Mouse (Mus musculus): Measurements from ENCODE around the gene Mif. TPM values are rescaled to one million over a fixed set of nuclear protein-coding genes. Genes with fewer than 3 reads are reported as not detected.
A peak's percentile ranks its signal among the peaks of the same experiment; 100 is the strongest.
"Not testable (repeated sequence)": the region's sequence is repeated elsewhere in the genome, so short reads cannot be mapped to it uniquely, and the experiment has no call there.

Gene Mif
- total RNA-seq, 2 experiments from 2014 or later, result 439 to 454 TPM

GRCm38 (mm10) chr10:75845306-75845930, 14.6 kb downstream of the Mif start:
- Histone ChIP-seq H3K27ac (no peak overlapping the region), H3K4me3 (no peak overlapping the region)
- TF ChIP-seq CTCF (conservative IDR thresholded peaks at IDR 0.05), result no peak
- no peak for DNase-seq (ENCODE audit: low spot score in 2 of 2)

DNA sequence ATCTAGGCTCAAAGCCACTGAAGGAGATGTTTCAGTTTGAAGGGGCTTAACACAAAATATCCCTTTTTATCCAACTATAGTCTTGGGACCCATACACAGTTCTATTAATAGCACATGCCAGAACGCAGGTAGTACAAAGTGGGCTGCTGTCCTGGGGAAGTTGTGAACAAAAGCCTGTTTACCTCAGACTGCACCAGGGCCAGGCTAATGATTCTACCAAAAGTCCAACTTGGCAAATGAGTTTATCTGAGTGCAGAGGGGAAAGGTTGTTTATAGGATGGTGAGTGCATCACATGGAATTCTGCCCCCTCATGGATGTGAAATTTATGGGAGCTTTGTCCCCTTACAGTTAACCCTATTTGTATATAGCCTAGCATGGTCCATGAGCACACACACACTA, 15.2 kb downstream of the Mif start:
- DNase-seq (ENCODE audit: low spot score in 2 of 2), result no peak
- H3K27ac ChIP-seq, result no peak overlapping the region
- no peak for TF ChIP-seq CTCF (conservative IDR thresholded peaks at IDR 0.05)
- H3K4me3 ChIP-seq, result no peak overlapping the region

DNA sequence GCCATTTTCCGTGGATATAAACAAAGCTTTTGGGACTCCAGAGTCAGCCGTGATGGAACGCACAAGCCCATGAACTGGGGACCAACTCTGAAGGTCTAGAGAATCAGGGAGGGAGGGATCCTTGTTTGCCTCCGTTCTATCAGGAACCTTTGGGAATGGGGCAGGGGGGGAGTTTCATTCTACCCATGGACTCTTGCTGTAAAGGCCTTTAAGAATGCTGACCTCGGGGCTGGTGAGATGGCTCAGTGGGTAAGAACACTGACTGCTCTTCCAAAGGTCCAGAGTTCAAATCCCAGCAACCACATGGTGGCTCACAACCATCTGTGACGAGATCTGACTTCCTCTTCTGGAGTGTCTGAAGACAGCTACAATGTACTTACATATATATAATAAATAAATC, 16.1 kb downstream of the Mif start:
- not testable (repeated sequence) for DNase-seq (ENCODE audit: low spot score in 2 of 2); H3K4me3 ChIP-seq; H3K27ac ChIP-seq

- TF ChIP-seq CTCF (conservative IDR thresholded peaks at IDR 0.05), result no peak
- H3K4me3 ChIP-seq, result no peak overlapping the region
- DNase-seq (ENCODE audit: low spot score in 2 of 2), result no peak
These were observed 20.9 kb downstream of the Mif start for GRCm38 (mm10) chr10:75839092-75839491.

GRCm38 (mm10) chr10:75837248-75837759, 22.7 kb downstream of the Mif start, which contains the start of gene Gstt2:
Gstt2 (minus strand) TSS chr10:75837424.
- peak; percentile 60 for TF ChIP-seq CTCF (conservative IDR thresholded peaks at IDR 0.05)
- peak; percentile 88 to 93 for DNase-seq (ENCODE audit: low spot score in 2 of 2)
- Histone ChIP-seq H3K4me3 (peak within 1 kb of the TSS; percentile 66), H3K27ac (peak within 1 kb of the TSS; percentile 95)

More at GRCm38 (mm10) chr10:75839092-75839491, 20.9 kb downstream of the Mif start:
- H3K27ac ChIP-seq, result no peak overlapping the region

- Histone ChIP-seq H3K27ac (no peak overlapping the region), H3K4me3 (no peak overlapping the region)
- TF ChIP-seq CTCF (conservative IDR thresholded peaks at IDR 0.05), result no peak
- DNase-seq (ENCODE audit: low spot score in 2 of 2), result no peak
These were observed 24.1 kb downstream of the Mif start for GRCm38 (mm10) chr10:75835761-75836531.

DNA sequence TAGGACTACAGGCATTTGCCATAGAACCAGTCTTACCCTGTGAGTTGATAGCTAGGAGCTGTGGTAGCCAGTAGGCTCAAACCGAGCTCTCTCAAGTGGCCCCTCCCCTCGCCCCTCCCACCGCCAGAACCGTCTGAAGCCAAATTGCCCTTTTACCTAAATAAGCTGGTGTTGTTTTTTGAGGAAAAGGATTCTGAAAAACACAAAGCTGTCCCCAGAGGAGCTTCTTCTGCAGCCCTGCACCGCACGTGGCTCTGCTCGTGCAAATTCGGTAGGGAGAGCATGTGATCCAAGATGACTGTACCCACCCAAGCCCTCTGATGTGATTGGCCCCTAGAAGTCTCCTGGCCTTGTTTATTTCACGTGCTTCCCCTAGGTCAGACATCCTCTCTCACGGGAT, 24.7 kb downstream of the Mif start:
- no peak for DNase-seq (ENCODE audit: low spot score in 2 of 2)
- TF ChIP-seq CTCF (conservative IDR thresholded peaks at IDR 0.05), result no peak
- peak overlapping the region; percentile 15; the same call in 1 of the 2 replicates for H3K27ac ChIP-seq
- H3K4me3 ChIP-seq, result peak overlapping the region; percentile 38

DNA sequence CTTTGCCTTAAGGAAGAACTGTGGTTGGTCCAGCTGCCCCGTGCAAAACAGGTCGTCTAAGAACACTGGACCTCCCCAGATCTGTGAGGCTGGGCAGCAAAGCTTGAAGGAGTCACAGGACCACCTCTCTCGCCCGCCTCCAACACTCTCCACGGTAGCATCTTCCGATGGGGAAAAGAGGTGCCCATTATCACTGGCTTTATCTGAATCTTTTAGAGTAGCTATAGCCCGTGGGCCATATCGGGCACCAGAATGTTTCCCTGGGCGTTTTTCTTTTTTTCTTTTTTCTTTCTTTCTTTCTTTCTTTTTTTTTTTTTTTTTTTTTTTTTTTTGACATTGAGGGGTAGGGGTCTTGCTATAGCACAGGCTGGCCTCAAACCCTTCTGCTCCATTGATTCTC, 25.3 kb downstream of the Mif start:
- peak overlapping the region; percentile 44; the same call in 1 of the 2 replicates for H3K27ac ChIP-seq
- no peak for TF ChIP-seq CTCF (conservative IDR thresholded peaks at IDR 0.05)
- H3K4me3 ChIP-seq, result peak overlapping the region; percentile 51
- DNase-seq (ENCODE audit: low spot score in 2 of 2), result no peak

- DNase-seq (ENCODE audit: low spot score in 2 of 2), result no peak
- Histone ChIP-seq H3K4me3 (peak overlapping the region; percentile 51), H3K27ac (peak overlapping the region; percentile 44; the same call in 1 of the 2 replicates)
- no peak for TF ChIP-seq CTCF (conservative IDR thresholded peaks at IDR 0.05)
These were observed 25.8 kb downstream of the Mif start for GRCm38 (mm10) chr10:75834250-75834649.

DNA sequence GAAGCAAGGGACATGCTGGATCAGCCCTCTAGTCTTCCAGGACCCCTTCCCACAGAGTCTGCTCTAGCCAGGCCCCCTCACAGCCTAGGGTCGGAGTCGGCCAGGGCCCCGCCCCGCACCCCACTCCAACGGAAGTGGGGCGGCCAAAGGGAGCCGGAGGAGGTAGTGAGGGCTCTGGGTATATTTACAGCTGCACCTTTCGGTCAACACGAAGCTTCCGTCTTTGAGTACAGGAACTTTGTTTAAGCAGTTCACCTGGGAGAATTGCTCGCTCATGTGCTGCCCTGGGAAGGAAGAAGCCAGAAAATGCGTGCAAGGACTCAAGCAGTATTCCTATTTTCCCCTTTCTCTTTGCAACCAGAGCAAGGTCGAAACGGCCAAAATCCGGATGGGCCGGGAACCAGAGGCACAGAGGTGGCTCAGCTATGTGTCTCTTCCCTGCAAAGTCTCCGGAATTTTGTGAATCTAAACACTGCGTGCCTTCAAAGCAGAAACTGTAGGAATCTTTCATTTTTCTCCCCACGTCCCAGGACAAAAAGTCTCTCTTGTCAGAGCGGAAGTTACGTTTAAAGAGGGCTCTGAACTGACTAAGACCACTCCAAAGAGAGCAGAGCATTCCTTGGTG, 26.5 kb downstream of the Mif start:
- DNase-seq (ENCODE audit: low spot score in 2 of 2), result no peak
- peak overlapping the region; percentile 51 for H3K4me3 ChIP-seq
- no peak for TF ChIP-seq CTCF (conservative IDR thresholded peaks at IDR 0.05)
- peak overlapping the region; percentile 32; the same call in 1 of the 2 replicates for H3K27ac ChIP-seq

DNA sequence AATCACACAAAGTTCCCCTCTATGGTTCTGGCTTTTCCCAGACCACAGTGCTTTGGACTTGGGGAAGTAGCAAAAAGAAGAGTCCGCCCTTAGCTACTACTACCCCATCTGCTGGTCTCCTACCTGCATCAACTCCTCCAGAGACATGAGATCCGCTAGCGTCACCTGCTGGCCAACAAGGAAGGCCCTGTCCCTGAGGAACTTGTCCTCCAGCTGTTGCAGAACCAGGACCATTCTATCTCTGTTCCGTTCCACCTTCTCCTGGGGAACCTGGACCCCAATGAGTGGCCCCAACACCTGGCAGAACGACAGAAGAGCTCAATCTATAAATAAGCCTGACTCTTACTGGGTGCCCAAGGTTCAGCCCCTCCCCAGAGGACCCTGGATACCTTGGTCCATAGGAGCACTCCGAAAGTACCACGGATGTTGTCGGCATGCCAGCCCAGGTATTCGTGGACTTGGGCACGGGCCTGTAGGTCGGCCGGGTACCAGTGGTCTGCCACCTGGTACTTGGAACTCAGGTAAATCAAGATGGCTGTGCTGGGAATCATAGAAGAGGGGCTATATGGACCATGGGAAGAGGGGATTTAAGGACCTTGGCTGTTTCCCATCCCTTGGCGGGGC, 27.7 kb downstream of the Mif start:
- DNase-seq (ENCODE audit: low spot score in 2 of 2), result peak; percentile 29 to 49
- peak; percentile 80 for TF ChIP-seq CTCF (conservative IDR thresholded peaks at IDR 0.05)
- Histone ChIP-seq H3K4me3 (no peak overlapping the region), H3K27ac (no peak overlapping the region)

GRCm38 (mm10) chr10:75830275-75830670, 29.8 kb downstream of the Mif start:
- no peak for TF ChIP-seq CTCF (conservative IDR thresholded peaks at IDR 0.05)
- H3K4me3 ChIP-seq, result no peak overlapping the region
- no peak overlapping the region for H3K27ac ChIP-seq
- no peak for DNase-seq (ENCODE audit: low spot score in 2 of 2)

All from layer of hippocampus, adult 2 months (tissue).